Mouse (Mus musculus): ENCODE data around the gene Dab2ip.

Gene Dab2ip

DNA sequence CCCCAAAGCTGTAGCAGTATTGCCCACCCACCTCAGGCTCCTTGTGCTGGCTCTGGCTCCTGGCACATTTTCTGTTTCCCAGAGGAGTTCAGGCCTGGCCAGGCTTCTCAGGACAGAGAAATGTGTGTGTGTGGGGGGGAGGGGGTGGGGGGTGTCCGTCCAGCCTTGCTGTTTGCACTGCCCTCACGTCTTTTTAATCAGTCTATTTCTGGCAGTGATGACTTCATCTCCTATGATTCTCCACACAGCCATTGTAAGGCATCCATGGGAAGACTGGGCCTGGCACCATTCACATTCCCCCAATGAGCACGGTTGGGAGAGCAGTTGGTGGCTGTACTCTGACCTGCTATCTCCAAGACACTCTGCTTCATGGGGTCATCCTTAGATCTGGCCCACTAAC is 125.9 kb downstream of the Dab2ip start:
- DNase-seq (ENCODE audit: low read depth, low spot score) = no peak

DNA sequence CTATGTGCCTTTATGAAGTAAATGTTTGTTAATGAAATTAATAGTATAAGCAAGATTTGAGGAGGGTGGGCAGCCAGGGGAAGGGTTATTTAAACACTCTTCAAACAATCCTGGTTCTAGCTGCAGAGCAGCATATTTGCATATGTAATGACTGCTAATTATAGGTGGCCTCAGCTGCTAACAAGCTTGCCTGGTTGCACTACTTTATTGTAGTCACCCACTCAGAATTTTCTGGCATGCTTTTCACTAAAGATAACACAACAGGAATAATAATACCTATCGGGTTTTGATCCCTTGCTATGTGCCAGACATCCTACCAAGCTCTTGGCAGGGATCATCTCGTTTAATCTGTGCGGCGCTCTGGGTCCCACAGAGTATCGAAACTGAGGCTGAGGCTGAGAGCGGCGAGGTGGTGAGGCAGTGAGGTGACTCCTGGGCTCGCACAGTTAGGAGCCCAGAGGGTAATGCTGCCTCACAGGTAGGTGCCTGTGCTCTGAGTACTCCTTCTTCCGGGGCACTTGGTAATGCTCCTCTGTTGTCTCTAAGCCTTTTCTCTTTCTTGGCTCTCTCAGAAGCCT is 126.8 kb downstream of the Dab2ip start:
- no peak for DNase-seq (ENCODE audit: low read depth, low spot score)

DNA sequence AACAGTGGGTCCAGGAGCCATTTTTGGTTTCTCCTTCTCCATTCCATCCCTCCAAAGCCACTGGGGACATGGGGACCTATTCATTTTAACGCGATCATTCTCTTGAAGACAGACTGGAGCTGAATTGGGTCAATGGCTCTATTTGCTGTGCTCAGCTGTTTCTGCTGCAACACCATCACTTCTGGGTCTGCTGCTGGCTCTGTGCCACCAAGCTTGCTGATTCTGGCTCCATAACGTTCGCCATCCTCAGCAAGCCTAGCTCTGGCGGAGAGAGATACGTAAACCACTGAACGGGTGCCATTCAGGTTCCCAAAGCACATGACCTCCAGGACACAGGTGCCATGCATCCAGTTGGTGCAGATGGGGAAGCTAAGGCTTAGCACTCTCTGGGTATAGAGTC is 128.0 kb downstream of the Dab2ip start:
- DNase-seq (ENCODE audit: low read depth, low spot score) = no peak

DNA sequence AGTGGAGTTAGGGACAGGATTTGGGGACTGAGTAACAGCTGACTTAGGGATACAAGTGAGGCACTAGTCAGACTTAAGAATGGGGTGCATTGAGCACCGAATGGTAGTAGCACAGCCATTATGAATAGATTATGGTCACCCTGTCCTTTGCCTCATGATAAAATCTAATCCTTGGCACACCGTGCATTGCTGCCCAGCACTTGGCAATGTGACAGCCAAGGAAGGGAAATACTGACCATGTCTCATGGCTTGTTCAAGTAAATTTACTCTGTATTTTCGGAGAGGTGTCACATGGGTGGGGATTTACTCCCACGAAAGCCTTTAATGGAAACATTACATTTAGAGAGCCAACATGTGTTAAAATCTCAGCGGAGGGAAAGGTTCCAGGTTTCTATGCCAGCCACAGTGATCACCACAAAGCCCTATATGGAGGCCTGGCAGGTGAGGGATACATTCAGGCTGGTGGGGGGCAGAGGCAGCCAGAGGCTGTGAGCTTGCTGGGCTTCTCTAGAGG is 129.5 kb downstream of the Dab2ip start:
- no peak for DNase-seq (ENCODE audit: low read depth, low spot score)

DNA sequence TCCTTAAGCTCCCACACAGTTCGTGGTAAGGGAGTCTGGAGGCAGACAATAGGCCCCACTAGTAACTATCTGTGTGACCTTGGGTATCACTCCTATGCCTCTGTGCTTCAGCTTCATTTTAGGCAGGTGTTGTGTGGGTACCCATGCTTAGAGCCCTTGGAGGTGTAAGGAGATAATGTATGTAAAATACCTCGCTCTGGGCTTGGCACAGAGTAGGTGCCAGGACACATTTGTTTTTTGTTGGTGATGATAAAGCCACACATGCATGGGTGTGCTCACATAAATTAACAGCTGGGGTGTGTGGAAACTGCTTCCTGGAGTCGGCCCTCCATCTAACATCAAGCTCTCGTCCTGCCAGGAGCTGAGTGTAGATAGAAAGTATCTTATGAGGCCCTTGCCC is 130.1 kb downstream of the Dab2ip start:
- no peak for DNase-seq (ENCODE audit: low read depth, low spot score)

DNA sequence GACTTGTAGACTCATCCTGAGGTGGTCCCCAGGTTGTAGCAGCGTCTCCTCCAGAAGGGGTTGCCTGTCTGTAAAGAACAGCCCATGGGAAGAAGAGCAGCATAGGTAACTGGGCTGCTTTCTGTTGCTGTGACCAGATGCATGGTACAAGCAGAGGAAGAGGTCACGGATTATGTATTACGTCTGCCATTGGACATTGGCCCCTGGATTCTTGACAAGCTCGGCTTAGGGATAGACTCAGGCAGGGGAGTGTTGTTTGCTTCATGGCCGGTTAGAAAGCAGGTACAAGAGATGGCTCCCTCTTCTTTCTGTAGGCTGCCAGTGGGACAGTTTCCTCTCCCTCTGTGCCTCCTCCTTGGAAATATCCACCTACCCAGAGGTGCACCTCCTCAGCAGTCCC is 130.5 kb downstream of the Dab2ip start:
- DNase-seq (ENCODE audit: low read depth, low spot score) = no peak

DNA sequence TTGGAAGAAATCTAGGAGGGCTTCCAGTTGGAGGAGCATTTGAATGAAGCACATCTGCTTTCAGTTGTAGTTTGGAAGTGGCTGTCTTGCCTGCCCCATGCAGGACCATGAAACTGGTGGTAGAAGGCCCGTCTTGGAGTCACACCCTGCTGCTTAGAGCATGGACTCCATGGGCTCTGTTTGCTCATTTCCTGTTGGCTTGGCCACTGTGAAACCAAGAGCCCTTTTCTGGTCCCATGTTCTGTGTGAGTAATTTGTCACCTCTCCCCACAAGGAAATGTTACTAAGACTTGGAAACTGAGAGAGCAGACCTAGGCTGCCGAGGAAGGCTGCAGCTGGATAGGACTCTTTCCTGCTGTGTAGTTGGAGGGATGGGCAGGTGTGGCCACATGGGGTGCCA is 131.8 kb downstream of the Dab2ip start:
- no peak for DNase-seq (ENCODE audit: low read depth, low spot score)

DNA sequence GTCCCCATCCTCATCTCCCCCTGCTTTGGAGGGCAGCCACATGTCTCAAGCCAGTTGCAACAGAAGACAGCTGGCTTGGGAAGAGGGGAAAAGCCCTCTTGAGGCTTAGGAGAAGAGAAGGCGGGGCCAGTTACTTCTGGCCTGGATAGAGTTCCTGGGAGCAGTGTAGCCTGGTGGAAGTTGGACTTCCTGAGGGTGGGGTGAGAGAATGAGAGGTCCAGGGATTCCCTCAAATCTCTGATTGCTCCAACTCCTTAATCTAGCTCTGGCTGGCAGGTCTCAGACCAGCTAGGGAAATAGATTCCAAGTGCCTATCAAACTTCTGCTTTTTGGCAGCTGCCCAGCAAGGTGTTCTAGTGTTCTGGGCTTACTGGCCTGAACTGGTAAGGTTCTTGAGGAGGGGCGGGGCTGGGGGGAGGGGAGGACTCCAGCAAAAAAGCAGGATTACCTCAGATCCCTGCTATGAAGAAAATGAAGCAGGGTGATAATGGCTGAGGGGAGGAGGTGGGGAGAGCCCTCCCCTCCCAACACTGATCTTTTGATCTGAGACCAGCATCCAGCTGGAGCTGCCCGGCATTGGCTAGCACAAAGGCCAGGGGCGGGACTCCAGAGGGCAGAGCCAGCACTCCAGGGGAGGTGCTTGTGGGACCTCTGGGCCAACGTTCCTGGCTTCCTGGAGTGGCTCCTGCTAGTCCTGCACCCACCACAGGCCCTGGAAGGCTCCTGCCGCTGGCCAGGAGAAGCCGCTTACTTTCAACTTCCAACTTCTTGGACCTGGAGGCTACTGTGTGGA is 133.4 kb downstream of the Dab2ip start:
- peak; percentile 92 for DNase-seq (ENCODE audit: low read depth, low spot score)

DNA sequence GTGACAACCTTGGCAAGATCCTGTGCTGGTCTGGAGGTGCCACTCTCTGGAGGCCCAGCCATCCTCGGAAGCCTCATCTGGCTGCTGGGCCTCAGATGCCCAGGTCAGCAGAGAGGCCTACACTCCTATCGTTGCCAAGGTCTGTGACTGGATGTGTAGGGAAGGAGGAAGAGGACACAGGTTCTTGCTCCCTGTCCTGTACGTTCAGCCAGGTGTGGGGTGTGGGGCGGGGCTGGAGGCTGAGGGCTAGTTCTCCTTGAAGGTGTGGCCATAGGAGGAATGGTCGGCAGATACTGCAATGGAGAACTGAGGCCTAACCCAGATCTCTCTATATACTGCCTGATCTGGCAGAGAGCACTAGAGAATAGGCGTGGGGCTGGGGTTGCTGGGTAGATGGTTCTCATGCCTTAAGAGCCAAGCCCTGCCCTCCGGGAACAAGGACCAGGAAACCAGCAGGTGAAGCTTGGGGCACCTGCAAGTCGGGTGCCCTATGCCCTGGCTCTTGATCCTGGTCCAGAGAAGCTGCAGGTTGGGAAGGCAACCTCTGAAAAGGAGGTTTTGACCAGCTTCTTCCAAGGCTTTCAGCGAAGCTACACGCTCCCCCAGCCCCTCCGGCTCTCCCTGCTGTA is 134.3 kb downstream of the Dab2ip start:
- DNase-seq (ENCODE audit: low read depth, low spot score) = no peak

DNA sequence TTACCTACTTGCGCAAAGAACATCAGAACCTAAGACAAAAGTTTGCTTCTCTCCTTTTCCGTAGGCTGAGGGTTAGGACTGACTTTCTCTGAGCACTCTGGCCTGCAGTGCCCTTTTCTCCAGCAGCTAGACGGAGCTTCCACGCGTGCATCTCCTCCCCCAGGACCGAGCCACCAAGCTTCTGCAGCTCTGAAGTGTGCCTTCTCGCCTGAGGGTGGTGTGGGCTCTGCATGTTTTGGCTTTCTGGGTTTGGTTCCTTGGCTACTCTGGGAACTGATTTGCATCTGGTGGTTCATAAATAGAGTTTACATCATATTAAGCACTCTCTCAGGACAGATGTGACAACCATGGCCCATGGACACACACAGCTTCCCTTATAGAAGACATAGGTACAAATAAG is 135.0 kb downstream of the Dab2ip start:
- no peak for DNase-seq (ENCODE audit: low read depth, low spot score)

DNA sequence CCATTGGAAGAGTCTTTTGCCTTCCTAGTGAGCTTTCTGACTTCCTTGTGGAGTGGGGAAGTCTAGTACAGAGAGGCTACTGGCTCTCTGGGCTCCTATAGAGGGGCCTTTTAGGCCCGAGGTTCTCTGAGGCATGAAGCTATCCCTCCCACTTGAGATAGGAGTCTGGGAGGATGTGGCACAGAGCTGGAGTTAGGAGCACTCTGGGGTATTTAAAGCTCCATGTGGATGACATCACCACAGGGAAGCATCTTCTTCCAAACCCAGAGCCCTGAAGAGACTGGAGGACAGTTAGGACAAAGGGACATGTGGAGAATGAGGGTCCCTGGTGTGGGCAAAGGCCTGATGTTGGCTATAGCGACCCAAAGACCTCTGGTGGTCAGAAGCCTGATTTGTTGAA is 136.0 kb downstream of the Dab2ip start:
- DNase-seq (ENCODE audit: low read depth, low spot score) = no peak

DNA sequence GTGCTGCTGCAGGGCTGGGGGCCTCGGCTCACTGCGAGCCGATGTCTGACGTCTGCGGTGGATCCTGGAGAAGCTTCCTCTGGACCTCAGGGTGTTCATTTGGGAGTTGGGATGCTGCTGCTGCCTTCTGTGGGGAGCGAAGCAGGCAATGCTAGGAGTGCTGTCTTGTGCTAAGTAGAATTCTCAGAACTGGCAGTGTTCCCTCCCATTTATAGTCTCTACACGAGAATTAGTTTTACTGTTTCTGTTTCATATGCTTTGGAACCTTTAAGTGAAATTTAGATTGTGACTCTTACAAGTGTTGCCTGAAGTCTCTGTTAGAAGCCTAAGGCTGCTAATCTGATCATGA is 138.1 kb downstream of the Dab2ip start:
- no peak for DNase-seq (ENCODE audit: low read depth, low spot score)

DNA sequence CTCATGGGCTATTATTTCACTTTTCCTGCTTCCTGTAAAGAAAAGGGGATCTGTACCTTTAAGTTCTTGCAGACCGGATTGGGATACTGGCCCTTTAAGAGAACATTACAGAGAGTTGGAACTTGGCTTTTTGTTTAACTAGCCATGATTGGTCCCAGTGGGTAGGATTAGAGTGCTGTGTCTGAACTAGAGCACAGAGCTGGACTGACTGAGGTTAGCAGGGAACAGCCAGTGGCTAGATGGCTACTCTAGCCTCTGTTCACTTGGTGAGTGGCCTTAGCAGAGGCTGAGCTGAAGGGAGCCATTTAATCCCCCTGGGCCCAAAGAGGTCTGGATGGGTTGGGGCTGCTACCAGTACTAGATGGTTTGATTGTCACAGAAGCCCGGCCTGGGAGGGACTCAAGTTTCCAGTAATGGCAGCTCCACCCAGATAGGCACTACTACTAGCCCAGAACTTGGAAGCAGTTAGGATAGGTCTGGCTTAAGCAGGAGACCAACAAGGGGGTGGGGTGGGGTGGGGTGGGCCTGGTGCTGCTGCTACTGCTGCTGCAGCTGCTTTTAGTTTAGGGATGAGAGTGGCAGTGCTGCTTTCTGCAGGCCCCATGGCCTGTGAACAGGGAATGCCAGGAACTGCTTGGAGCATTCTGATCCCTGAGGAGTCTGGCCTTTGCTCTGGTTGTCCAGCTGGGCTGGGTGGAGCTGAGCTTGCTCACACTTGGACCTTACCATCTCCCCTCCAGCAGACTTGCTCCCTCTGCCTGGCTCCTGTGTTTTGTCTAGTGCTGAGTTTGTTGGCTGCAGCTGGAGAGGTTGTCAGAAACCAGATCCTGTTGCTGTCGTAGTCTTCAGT is 138.7 kb downstream of the Dab2ip start:
- DNase-seq (ENCODE audit: low read depth, low spot score) = no peak

DNA sequence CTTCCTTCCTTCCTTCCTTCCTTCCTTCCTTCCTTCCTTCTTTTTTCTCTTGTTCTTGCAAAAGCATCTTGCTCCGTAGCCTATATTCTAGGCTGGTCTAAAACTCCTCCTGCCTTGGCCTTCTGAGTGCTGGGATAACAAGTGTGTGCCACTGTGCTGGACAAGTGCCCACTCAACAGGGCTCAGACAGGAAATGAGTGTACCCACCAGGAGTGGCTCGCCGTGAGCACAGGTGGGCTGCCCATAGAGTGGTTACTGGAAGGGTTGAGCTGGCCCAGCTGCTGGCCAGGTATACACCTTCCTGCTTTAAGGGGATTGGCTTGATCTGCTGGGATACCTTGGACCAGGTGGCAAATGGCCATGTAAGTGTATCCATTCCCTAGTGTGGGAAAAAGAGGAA is 139.7 kb downstream of the Dab2ip start:
- DNase-seq (ENCODE audit: low read depth, low spot score) = no peak

DNA sequence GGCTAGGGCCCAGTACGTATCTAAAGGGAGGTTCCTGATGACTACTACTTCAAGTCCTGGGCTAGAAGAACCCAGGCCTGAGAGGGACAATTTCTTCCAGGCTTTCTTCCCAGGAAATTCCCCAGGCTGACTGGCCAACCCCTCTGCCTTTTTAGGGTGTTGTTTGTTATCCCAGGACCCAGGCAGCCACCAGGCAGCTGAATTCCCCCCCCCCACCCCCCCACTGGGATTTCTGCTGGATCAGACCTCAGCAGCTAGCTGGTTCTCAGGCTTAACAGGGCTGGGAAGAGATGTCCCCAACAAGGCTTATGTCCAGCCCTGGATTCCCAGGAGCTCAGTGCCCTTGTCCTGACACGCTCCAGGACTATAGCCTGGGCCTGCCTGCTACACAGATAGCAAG is 142.9 kb downstream of the Dab2ip start:
- DNase-seq (ENCODE audit: low read depth, low spot score) = no peak

DNA sequence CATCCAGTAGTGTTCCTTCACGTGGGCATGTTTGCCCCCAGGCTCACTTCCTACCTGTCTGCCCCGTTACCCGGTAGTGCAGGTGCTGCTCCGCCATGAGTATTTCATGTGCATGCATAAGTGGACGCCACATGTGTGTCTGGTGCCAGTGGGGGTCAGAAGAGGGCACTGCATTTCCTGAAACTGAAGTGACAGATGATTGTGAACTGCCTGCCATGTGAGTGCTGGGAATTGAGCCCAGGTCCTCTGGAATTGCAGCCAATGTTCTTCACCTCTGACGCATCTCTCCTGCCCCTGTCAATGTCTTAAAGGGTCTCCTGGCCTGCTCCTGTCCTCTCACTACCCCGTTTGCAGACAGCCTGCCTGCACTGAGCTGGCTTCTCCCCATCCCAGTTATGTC is 143.9 kb downstream of the Dab2ip start:
- no peak for DNase-seq (ENCODE audit: low read depth, low spot score)

DNA sequence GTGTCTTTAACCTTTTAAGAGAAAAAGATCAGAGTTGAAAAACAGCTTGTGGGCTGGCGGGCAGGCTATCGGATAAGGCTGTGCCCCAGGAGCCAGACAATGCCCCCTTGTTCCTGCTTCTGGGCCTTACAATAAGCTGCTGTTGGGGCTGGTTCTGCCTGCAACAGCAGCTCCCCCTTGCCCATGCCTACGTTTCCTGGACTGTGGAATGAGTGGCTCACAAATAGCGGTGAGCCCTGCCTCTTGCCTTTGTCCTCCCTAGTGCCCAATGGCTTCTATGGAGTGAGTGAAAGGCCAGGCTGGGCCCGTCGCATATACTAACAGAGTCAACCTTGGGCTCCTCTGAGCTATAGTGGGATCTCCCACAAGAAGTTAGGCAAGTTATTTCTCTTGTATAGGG is 144.5 kb downstream of the Dab2ip start:
- DNase-seq (ENCODE audit: low read depth, low spot score) = no peak

DNA sequence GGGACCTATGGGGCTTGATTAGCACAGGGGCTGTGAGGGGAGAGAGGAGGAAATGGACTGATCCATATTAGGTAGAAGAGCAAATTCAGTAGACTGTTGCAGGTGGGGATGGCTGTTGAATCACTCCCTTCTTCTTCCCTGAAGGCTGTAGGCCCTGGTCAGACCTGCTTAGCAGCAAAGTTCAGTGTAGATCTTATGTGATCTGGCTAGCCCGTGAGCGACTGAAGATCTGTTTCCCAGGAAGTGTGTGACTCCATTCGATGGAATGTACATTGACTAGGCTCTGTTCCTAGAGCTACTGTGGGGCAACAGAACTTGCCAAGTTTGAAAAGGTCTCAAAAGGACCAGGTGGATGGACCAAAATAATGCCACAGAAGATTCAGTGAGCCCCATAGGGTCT is 145.2 kb downstream of the Dab2ip start:
- no peak for DNase-seq (ENCODE audit: low read depth, low spot score)

DNA sequence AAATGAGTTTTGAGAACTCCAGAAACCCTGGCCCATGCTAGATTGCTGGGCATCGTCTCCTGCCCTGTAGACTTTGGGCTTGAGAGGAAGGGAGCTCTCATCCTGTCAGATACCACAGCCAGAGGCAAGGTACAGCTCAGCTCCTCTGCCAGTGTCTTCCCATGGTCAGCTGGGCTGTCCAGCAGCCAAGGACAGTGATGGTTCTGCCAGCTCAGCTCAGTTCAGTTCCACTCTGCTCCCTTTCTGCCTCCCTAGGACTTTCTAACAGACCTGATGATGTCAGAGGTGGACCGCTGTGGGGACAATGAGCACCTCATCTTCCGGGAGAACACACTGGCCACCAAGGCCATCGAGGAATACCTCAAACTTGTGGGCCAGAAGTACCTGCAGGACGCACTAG is 154.5 kb downstream of the Dab2ip start:
- DNase-seq (ENCODE audit: low read depth, low spot score) = no peak

DNA sequence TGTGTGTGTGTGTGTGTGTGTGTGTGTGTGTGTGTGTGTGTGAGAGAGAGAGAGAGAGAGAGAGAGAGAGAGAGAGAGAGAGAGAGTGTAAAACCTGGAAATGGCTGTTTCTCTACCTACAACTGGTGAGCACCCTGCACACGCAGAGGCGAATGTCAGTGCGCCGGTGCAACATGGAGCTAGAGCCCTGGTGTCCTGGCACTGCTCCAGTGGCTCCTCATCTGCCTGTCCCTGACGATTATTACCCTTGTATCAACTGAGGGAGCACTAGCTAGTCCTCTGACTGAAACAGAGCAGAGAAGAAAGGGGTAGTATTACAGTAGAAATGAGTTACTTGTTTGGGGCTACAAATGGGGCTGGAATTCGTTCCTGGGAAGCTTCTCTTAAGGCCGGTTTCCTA is 155.4 kb downstream of the Dab2ip start:
- no peak for DNase-seq (ENCODE audit: low read depth, low spot score)

DNA sequence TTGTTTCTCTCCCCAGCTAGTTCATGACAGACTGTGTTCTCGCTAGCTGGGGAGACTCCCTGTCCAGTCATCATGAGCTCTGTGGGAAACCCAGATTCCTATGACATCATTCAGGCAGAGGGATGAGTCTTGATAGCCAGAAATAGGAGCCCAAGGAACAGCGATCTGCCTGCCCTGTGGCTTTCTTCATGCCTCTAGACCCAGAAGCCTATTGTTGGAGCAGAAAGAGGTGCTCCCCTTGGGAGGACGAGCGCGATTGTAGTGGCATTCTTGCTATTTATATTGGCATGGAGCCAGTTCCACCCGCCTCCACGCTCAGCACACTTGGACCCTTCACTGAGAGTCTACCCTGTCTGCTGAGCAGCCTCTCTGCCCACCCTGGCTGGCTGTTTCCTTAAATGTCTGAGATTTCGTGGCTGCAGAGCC is 156.7 kb downstream of the Dab2ip start:
- DNase-seq (ENCODE audit: low read depth, low spot score) = peak; percentile 33

DNA sequence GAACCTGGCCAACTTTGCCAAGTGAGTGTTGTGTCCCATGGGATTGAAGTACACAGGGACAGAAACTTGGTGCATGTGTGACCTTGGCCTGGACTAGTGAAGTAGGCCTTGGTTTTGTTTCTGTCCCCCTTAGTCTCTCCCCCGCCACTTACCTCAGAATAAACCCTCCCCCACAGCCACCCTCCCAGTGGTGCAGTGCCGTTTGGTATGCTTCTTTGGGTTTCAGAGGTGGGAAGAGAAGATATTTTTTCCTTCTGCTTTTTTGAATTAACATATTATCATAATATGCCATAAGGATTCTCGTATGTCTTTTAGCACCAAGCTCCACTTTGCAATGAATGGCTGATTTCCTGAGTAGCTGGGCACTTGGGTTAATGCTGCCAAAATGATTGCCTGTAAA is 157.4 kb downstream of the Dab2ip start:
- no peak for DNase-seq (ENCODE audit: low read depth, low spot score)
